Mouse (Mus musculus) lung, adult 2 months (tissue): ENCODE measurements around the gene Gm9747. TPM values are rescaled to one million over a fixed set of nuclear protein-coding genes. Genes with fewer than 3 reads are reported as not detected.

Experiments used
- DNase-seq: peaks from one replicate; pipeline ENCODE4 v3.0.0; 2022
- H3K4me1 ChIP-seq: fragments of 200-500 bp; 2 replicates; pipeline ENCODE4 v1.6.1; 2011; ENCODE audit warnings: low read length; ENCODE audit not compliant: control insufficient read depth, insufficient read depth
- H3K4me3 ChIP-seq: fragments of 200-500 bp; replicated peaks from 2 replicates; pipeline ENCODE3; 2011; ENCODE audit warnings: low read depth, mild to moderate bottlenecking, control low read depth, low read length; ENCODE audit errors: extremely low read depth
- CTCF ChIP-seq: fragments of 200-500 bp; IDR thresholded peaks from 2 replicates; pipeline ENCODE4 v1.5.1; 2011; ENCODE audit warnings: mild to moderate bottlenecking, low read length, control low read depth; ENCODE audit not compliant: insufficient read depth
- POLR2A ChIP-seq: fragments of 200-500 bp; IDR thresholded peaks from 2 replicates; pipeline ENCODE4 v1.6.1; 2011; ENCODE audit warnings: low read depth, mild to moderate bottlenecking, control low read depth, low read length, borderline replicate concordance; ENCODE audit errors: extremely low read depth
- WGBS: fragments of 180-500 bp; shearing (Covaris S2); methylation state at CpG from one replicate; pipeline ENCODE4 v1.1.7; 2018; 5-methylcytosine and 5-hydroxymethylcytosine counted together
- polyA plus RNA-seq: library from polyadenylated mRNA; depleted of rRNA; stranded (reverse); fragments of >200 nt; gene quantifications from 2 replicates; pipeline ENCODE4 v1.2.3, GENCODE M21; 2012

Gm9747 gene
- polyA plus RNA-seq, 1 experiment: 0.04 TPM

- DNase-seq: no peak
- 41% methylated on average over 10 of the region's 10 CpGs for WGBS
- Histone ChIP-seq H3K4me1 (peaks cover 17% of the 10 kb centered on the region), H3K4me3 (no peak overlapping the region)
- TF ChIP-seq CTCF: no peak
- no peak for TF ChIP-seq POLR2A
Observed at GRCm38 (mm10) chr1:82247221-82247951, 14.5 kb downstream of the Gm9747 start.

GRCm38 (mm10) chr1:82253789-82254445, 21.0 kb downstream of the Gm9747 start:
- no peak for DNase-seq
- peaks cover 14% of the 10 kb centered on the region for H3K4me1 ChIP-seq
- H3K4me3 ChIP-seq: no peak overlapping the region
- 53% methylated on average over 9 of the region's 9 CpGs for WGBS
- TF ChIP-seq CTCF (no peak), POLR2A (no peak)

GRCm38 (mm10) chr1:82257457-82257856, 24.5 kb downstream of the Gm9747 start:
- WGBS: 48% methylated on average over 5 of the region's 5 CpGs
- Histone ChIP-seq H3K4me1 (peaks cover 14% of the 10 kb centered on the region), H3K4me3 (no peak overlapping the region)
- TF ChIP-seq CTCF (no peak), POLR2A (no peak)
- DNase-seq: no peak

- TF ChIP-seq CTCF: no peak
- TF ChIP-seq POLR2A: no peak
- H3K4me3 ChIP-seq: no peak overlapping the region
- peaks cover 12% of the 10 kb centered on the region for H3K4me1 ChIP-seq
- no peak for DNase-seq
- WGBS: 40% methylated on average over 7 of the region's 7 CpGs
Observed at GRCm38 (mm10) chr1:82258331-82258730, 25.4 kb downstream of the Gm9747 start.

- Histone ChIP-seq H3K4me3 (no peak overlapping the region), H3K4me1 (peaks cover 6% of the 10 kb centered on the region)
- TF ChIP-seq CTCF (no peak), POLR2A (no peak)
- no peak for DNase-seq
- 76% methylated on average over 3 of the region's 3 CpGs for WGBS
Observed at GRCm38 (mm10) chr1:82260055-82260454, 27.1 kb downstream of the Gm9747 start.

- Histone ChIP-seq H3K4me3 (no peak overlapping the region), H3K4me1 (peaks cover 6% of the 10 kb centered on the region)
- DNase-seq: no peak
- WGBS: 66% methylated on average over 9 of the region's 9 CpGs
- TF ChIP-seq POLR2A (no peak), CTCF (no peak)
Observed at GRCm38 (mm10) chr1:82261053-82261618, 28.2 kb downstream of the Gm9747 start.

- TF ChIP-seq CTCF: no peak
- no peak for TF ChIP-seq POLR2A
- WGBS: 78% methylated on average over 5 of the region's 5 CpGs
- Histone ChIP-seq H3K4me3 (no peak overlapping the region), H3K4me1 (peaks cover 7% of the 10 kb centered on the region)
- no peak for DNase-seq
Observed at GRCm38 (mm10) chr1:82261638-82262037, 28.7 kb downstream of the Gm9747 start.

- 73% methylated on average over 1 of the region's 1 CpGs for WGBS
- TF ChIP-seq CTCF (no peak), POLR2A (no peak)
- H3K4me3 ChIP-seq: no peak overlapping the region
- H3K4me1 ChIP-seq: peaks cover 10% of the 10 kb centered on the region
- no peak for DNase-seq
Observed at GRCm38 (mm10) chr1:82262331-82262730, 29.4 kb downstream of the Gm9747 start.

GRCm38 (mm10) chr1:82267547-82267946, 34.6 kb downstream of the Gm9747 start:
- 21% methylated on average over 4 of the region's 4 CpGs for WGBS
- TF ChIP-seq POLR2A (no peak), CTCF (no peak)
- Histone ChIP-seq H3K4me1 (peaks cover 4% of the 10 kb centered on the region), H3K4me3 (no peak overlapping the region)
- no peak for DNase-seq
